Mouse (Mus musculus): ENCODE data around the gene Zscan26.
"Not testable (repeated sequence)": the region's sequence is repeated elsewhere in the genome, so short reads cannot be mapped to it uniquely, and the experiment has no call there.

Gene Zscan26

DNA sequence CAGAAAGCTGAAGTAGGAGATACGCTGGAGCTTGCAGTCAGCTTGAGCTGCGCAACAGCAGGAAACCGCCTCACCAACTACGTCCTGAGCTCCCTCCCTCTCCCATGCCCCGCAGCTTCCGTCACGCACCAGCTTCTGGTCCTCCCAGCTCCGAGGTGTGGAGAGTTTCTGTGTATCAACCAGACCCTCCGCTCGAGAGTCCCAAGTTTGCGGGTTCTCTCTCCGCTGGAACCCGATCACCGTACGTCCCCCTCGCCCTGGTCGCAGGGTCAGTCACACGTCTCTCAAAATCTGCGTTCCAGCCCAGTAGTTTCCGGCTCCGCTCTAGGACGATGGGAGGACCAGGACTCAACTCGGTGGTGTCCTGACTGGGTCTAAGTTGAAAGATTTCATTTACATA, at the start of gene Zscan26:
Zscan26 (minus strand) TSS at position 282 of the 400 bp plus-strand sequence.
- DNase-seq (ENCODE audit: low read depth, low spot score): peak; percentile 82

DNA sequence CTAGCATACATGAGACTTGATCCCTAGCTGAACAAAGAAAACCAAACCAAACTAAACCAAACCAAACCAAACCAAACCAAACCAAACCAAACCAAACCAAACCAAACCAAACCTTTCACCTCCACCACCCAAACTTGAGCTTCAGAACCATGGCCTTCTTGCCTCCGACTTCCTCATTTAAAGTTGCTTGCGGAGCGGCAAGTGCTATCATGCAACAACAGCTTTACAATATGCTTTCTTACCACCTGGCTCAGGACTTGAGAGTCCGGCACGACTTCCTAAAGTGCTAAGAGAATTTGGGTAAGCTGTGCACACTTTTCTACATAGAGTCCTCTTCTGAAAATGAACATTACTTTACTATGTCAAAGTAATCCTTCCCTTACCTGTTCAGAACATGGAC, 48.8 kb upstream of the Zscan26 start:
- no peak for DNase-seq (ENCODE audit: low read depth, low spot score)

DNA sequence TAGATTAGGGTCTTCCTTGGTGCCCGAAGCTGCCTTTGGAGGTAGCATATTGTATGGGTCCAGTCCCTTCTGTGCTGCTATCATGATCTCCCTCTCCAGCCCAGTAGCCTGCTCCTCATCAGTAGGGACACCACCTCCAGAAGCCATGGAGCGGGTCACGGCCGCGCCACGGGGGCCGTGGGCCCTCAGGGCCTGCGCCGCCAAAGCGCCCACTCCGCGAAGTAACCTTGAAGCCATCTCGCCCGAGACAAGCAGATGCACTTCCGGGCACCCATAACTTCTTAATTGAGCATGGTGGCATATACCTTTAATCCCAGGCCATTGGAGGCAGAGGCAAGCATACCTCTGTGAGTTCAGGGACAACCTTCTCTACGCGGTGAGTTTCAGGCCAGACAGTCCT, 47.7 kb upstream of the Zscan26 start, which contains the start of gene Gm11273:
Gm11273 (minus strand) TSS at position 237 of the 400 bp plus-strand sequence.
- DNase-seq (ENCODE audit: low read depth, low spot score): not testable (repeated sequence)

DNA sequence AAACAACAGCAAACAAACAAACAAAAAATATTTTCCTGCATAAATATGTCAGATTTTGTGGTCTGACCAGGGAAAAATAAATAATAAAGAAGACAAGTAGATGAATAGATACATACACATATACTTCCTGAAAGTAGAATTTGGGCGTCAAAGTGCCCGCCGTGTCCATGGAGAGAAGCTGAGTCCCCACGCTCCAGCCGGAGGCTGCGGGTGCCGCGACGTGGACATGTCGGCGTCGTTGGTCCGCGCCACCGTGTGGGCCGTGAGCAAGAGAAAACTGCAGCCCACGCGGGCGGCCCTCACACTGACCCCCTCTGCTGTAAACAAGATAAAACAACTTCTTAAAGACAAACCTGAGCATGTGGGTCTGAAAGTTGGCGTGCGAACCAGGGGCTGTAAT, 41.5 kb upstream of the Zscan26 start, which contains the start of gene AK157302:
AK157302 (plus strand) TSS at position 144 of the 400 bp plus-strand sequence.
- no peak for DNase-seq (ENCODE audit: low read depth, low spot score)

DNA sequence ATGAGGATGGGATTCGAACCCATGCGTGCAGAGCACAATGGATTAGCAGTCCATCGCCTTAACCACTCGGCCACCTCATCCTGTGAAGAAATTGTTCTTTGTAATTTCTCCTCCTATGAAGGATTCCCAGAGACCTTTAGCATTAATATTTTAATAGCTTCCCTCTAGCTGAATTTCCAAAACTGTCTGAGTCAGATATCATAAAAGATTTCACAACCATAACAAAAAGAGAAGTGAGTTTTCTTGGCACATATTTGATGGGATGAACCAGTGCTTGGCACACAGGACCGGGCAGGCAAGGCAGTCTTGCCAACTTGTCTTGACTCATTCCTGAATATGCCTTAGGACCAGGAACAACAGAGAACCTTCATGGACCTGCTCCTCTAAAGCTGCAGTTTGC, 39.3 kb upstream of the Zscan26 start:
- no peak for DNase-seq (ENCODE audit: low read depth, low spot score)

DNA sequence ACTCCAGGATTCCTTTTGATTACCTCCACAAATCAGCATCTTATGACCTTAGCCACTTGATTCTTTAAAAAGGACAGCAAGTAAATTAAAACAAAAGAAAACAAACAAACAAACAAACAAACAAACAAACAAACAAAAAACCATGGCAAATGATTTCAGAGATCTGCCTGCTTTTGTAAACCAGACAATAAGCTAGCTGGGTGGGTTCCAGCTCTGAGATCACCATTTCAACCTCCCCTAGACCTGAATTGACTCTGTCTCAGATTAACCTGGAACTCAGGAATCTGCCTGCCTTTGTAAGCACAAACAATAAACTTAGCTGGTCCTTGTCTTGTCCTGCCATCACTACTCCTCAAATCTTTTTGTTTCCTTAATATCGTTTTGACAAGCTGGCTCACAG, 33.4 kb upstream of the Zscan26 start:
- no peak for DNase-seq (ENCODE audit: low read depth, low spot score)

DNA sequence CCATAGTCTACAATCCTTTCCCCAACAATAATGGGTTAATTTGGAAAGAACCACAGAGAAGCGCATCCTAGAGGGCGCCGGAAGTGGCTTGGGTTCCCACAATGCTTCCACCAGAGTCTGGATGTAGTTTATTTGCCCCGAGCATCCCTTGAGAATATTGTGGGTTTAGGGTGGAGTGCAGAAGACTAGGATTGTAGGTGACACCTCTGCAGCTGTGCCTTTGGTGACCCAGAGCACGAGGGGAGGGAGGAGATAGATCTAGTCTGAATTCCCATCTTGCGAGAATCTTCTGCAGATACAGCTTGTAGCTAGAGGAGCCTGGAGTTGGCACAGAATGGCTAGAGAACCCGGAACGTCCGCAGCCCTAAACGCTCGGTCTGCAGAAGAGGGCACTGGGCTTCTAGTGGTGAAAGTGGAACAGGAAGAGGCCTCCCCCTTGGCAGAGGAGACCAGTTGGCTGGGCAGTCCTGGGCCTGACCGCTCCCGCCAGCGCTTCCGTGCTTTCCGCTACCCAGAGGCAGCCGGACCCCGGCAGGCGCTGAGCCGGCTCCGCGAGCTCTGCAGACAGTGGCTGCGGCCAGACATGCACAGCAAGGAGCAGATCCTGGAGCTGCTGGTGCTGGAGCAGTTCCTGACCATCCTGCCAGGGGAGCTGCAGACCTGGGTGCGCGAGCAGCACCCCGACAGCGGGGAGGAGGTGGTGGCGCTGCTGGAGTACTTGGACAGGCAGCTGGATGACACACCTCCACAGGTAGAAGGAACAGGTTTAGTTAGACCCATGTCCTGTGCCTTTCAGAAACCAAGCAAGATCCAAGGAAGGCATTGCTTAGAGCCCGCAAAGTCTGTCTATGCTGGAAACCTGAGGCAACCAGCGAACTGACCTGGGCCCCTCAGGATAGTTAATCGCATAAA, 25.5 kb upstream of the Zscan26 start, which contains the start of the genes Zkscan4 and Gm10065:
Zkscan4 (plus strand) TSS at position 149 of the 912 bp plus-strand sequence.
Gm10065 (minus strand) TSS at position 683 of the 912 bp plus-strand sequence.
- DNase-seq (ENCODE audit: low read depth, low spot score): peak; percentile 5

DNA sequence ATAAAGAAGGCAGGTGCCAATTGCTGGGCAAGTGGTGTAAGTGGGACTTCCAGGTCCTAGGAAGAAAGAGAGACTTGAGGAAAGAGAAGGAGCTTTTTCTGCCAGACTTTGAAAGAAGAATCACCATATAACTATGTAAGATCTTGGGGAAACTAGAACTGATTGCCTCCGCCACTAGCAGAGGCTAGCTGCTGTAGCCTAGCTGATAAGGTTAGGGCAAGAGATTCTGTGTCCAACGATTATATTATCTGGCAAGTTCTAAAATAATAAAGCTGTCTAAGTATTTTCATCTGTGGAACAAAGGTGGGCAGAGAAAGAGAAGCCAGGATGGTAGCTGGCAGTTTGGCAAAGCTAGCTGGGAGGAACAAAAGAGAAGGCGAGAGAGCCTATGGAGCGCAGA, 18.9 kb upstream of the Zscan26 start:
- DNase-seq (ENCODE audit: low read depth, low spot score): no peak

DNA sequence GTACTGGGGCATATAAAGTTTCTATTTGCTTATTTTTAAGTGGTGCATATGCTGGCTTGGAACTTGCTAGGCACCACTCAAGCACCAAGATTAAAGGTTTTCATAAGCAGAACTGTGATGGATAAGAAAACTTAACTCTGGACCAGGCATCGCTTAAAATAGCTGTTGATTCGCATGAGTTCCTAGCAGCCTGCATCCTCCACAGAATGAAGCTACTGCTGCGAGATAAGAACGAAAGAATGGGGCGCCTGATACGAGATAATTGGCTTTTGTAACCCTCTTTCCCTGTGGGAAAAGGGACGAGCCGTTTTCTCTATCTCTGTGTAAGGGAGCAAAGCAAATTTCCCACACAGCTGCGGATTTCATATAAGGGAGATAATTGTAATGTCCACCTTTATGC, 15.6 kb upstream of the Zscan26 start:
- no peak for DNase-seq (ENCODE audit: low read depth, low spot score)

DNA sequence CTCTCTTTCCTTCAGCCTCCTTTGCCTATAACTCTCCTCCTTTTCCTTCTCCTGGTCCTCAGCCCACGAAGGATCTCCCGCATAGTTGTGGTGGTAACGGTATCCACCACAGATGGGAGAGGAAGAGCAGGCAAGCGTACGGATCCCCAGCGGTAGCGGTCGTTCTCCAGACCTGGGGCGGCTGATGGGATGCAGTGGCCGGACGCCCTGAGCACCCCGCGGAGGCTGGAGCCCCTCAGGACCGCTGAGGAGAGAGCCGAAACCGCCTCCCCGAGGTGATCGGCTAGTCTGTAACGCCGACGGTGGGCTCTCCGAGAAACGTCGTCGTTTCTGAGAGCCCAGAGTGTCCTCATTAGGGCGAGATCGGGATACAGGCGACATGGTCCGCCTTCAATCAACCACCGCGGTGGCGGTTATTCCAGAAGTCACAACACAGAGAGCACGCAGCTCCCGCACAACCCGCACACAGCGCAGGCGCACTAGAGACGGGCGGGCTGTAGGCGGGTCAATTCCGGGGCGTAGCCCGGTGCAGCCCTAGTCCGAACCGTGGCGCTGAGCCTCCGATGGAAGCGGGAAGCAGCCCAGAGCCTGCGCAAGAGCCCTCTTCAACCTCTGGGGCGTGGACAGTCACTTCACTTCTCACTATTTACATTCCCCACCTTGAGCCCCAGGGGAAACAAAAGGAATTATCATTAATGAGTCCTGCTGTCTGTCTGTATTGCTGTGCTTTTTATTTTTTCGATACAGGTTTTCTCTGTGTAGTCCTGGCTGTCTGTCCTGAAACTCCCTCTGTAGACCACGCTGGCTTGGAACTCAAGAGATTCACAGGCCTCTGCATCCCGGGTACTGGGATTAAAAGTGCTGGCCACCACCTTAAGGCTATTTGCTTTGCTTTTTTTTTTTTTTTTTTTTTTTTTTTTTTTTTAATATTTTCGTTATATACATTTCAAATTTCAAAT, 14.8 kb upstream of the Zscan26 start, which contains the start of gene Nkapl:
Nkapl (minus strand) TSS at position 449 of the 959 bp plus-strand sequence.
- DNase-seq (ENCODE audit: low read depth, low spot score): peak; percentile 80

DNA sequence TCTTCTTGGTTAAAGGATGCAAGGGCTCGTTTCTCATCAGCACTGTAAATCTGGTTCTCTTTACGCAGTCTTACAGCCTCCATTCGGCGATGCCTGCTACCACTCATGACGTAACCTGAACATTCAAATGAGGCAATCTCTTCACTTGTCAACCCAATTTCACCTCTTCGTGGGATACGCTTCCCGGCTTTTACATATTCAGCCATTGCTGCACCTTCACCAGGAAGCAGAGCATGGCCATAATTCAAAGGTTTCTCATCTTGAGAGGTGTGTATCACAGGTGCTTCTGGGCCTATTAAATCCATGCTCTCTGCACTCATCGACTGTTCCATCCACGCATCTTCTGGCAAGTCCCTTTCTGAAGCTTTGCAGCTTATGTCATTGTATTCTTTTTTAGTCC, 13.8 kb upstream of the Zscan26 start:
- no peak for DNase-seq (ENCODE audit: low read depth, low spot score)

DNA sequence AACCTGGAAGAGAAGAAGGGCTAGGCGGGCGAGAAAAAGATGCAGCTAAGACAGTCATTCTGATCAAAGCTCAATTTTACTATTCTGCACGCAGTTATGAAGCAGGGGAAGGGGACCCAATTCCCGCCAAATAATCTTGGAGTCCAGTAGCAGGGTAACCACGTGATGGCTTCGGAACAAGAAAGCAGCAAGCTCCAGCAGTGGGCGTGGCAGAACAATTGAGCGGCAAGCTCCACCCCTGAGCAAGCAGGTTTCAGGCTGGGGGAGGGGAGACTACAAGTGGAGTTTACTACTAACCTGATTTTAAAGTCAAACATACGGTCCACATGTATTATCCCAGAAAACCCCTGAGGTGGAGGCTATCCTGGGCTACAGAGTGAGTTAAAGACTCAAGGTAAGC, 9.0 kb upstream of the Zscan26 start:
- DNase-seq (ENCODE audit: low read depth, low spot score): not testable (repeated sequence)

DNA sequence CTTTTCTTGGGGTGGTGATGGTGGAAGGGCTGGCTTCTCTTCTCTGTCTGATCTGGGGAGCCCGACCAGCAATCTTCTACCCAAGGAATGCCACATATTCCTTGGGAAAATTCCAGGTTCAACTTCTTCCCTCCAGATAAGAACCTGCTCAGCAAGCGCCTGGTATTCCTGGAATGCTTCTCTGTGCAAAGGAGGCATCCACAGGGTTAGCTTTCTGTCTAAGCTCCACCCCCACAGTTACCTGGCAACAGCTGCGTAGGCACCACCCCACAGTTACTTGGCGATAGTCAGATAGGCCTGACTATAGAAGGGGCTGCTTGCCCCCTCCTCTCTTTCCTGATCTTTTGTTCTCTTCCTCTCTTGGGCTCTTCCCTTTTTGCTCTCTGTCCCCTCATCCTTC, 2.8 kb upstream of the Zscan26 start:
- no peak for DNase-seq (ENCODE audit: low read depth, low spot score)

DNA sequence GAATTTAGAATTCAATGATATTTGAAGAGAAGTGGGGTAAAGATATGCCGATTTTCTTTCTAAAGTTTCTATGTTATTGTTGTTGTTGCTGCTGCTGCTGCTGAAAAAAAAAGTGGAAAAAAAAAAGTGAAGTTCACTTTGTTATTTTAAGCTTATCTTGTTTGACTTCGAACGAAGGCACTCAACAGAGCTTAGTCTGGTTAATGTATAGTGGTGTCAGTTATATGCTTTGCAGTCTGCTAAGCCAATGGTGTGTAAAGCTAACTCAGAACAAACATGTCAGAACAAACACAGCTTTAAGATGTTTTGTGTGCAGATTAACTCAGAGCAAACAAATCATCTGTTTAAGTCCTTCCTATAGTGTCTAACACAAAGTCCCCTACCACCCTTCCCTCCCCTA, 603 bp upstream of the Zscan26 start:
- no peak for DNase-seq (ENCODE audit: low read depth, low spot score)

DNA sequence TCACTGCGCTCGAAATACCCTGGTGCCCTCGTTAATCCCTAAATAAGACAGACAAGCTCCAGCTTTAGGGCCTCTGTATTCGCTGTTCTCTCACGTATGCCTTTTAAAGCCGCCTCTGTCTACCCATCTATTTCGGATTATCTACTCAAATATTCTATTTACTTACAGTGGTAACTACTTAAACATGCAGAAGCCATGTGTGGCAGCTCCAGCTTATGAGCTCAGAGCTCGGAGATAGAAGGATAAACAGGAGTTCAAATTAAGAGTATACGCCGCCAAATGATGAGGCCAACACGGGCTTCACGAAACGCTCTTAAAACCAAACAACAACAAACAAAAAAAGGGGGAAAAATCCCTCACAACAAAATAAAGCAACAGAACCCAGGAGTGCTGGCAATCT, 488 bp downstream of the Zscan26 start:
- no peak for DNase-seq (ENCODE audit: low read depth, low spot score)

DNA sequence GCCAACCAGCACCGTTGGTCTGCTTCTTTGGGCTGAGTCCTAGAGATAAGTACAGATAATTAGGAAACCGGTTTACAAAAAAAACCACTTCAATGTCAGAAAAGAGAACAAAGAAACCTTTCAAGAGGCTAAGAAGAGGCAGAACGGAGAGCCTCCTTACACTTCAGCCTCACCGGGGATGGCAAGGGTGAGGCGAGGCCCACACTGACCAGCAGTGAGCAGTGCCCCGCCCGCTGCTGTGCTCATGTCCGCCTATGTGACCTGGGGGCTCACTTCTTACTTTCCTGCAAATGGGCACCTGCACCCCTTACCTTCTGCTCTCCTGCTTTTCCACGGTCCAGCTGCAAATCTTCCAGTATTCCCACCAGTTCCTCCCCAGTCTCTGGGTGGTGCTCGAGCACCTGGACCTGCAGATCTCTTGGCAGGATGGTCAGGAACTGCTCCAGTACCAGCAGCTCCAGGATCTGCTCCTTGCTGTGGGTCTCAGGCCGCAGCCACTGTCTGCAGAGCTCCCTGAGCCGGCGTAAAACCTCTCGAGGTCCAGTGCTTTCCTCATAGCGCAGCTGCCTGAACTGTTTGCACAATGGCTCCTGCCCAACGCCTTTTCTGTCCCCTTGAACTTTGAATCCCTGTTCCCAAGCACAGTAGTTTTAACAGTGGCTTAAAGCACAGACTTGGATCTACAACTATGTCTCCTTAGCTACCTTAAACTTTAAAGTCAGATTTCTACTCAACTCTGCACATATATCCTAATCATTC, 5.5 kb downstream of the Zscan26 start:
- no peak for DNase-seq (ENCODE audit: low read depth, low spot score)

DNA sequence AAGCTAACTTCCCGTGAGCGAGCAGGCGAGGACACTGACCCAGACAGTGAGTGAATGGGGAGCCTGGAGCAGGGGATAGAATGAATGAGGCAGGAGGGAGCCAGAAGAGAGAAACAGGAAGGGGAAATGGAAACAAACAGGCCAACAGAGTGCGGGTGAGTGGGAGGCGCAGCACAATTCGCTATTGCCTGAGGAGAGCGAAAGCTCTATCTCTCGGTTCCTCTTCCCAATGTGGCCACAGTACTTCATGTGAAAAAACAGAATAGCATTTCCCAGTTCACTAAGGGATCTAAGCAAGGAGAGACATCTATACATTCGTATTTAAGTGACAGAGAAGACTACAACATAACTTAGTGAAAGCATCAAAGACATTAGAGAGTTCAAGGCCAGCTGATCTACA, 6.7 kb downstream of the Zscan26 start:
- DNase-seq (ENCODE audit: low read depth, low spot score): no peak

DNA sequence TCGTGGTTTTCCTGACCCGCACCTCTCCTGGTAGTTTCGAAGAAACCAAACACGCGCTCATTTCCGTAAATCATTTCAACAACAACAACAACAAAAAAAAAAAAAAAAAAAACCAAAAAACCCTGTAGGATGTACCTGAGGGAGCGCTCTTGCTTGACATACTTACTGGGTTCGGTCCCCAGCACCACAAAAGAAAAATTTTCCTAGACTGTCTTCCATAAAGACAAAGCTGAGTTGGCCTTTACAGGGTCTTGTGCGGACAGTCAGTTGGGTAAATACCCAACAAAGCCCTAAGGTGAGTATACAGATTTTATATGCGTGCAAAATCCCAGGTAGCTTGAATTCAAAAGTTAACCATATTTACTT, 12.3 kb downstream of the Zscan26 start:
- no peak for DNase-seq (ENCODE audit: low read depth, low spot score)

DNA sequence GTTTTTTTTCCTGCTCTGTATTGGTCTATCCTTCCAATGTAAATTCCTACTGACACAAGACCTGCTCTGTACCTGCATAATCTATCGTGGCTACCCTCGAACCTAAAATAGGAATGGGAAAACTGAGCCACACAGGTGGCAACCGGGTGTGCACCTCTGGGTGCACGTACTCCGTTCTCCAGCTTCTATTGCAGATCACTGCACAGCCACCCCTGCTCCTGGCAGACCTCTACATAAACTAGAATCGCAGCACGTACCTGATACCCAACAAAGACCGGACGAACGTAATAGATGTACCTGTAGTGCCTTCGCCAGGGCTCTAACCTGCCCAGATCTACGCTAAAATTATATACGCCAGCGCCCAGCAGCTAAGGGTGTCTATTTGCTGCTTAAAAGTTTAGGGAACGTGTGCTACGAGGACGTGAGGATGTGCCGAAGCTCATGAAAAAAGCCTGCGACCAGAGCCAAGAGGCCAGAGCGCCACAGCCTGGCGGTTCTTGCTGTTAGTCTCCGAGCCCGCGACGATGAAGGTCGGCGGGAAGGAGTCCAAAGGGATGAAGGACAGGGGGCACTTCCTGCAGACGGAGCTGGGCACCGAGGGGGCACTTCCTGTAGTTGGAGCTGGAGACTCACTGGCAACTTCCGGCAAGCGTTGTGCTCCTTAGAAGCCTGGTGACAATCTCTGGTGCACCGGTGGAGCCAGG, 12.9 kb downstream of the Zscan26 start, which contains the start of gene Pgbd1:
Pgbd1 (minus strand) TSS at position 556 of the 704 bp plus-strand sequence.
- DNase-seq (ENCODE audit: low read depth, low spot score): peak; percentile 63

DNA sequence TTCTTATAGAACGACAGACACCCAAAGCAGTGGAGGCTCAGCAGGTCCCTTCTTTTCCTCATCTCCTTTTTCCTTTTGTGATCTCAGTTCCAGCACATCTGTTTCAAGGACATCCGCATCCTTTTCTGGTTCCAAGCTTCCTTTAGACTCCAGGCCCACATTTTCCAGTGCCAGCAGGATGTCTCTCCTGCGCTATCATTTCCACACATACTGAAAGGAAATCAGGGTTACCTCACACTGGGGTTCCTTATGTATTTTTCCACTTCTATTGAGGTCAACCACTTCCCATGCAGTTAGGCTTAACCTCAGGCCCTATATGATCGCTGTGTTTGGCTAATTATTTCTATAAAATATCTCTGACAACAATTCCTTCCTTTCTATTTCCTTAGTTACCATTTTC, 18.1 kb downstream of the Zscan26 start:
- no peak for DNase-seq (ENCODE audit: low read depth, low spot score)
